Mouse (Mus musculus): ENCODE data around the gene Slc35a2.
"Not testable (repeated sequence)": the region's sequence is repeated elsewhere in the genome, so short reads cannot be mapped to it uniquely, and the experiment has no call there.

Gene Slc35a2

GRCm38 (mm10) chrX:7879819-7880218 lies 4.0 kb upstream of the Slc35a2 start:
- TF ChIP-seq CTCF (conservative IDR thresholded peaks at IDR 0.05; ENCODE audit: low read length) (peak; percentile 34), NANOG (IDR thresholded peaks at IDR 0.05; ENCODE audit: borderline replicate concordance, low read length) (no peak), POU5F1 (IDR thresholded peaks at IDR 0.05; ENCODE audit: borderline replicate concordance, low read length) (no peak)

GRCm38 (mm10) chrX:7898211-7898610 lies 14.4 kb downstream of the Slc35a2 start:
- H3K27me3 ChIP-seq (ENCODE audit: insufficient read depth, low read length): no peaks in the 10 kb centered on the region
- peak overlapping the region; percentile 86 for H3K4me3 ChIP-seq (replicated peaks; ENCODE audit: low read length)
- peaks cover 37% of the 10 kb centered on the region for H3K36me3 ChIP-seq (ENCODE audit: insufficient read depth, low read length)
- no peaks in the 10 kb centered on the region for H3K9me3 ChIP-seq (ENCODE audit: low read length)
- TF ChIP-seq CTCF (conservative IDR thresholded peaks at IDR 0.05; ENCODE audit: low read length): no peak
- no peak for TF ChIP-seq NANOG (IDR thresholded peaks at IDR 0.05; ENCODE audit: borderline replicate concordance, low read length)
- TF ChIP-seq POU5F1 (IDR thresholded peaks at IDR 0.05; ENCODE audit: borderline replicate concordance, low read length): no peak
- H3K4me1 ChIP-seq (replicated peaks; ENCODE audit: low read depth, low read length): peaks cover 3% of the 10 kb centered on the region; the same call in 1 of the 2 replicates

More at GRCm38 (mm10) chrX:7879819-7880218, 4.0 kb upstream of the Slc35a2 start:
- H3K36me3 ChIP-seq (ENCODE audit: insufficient read depth, low read length): peaks cover 19% of the 10 kb centered on the region
- H3K27me3 ChIP-seq (ENCODE audit: insufficient read depth, low read length): no peaks in the 10 kb centered on the region
- H3K9me3 ChIP-seq (ENCODE audit: low read length): no peaks in the 10 kb centered on the region
- peaks cover 31% of the 10 kb centered on the region for H3K4me1 ChIP-seq (replicated peaks; ENCODE audit: low read depth, low read length)
- peak overlapping the region; percentile 88 for H3K4me3 ChIP-seq (replicated peaks; ENCODE audit: low read length)

- Histone ChIP-seq H3K4me1 (replicated peaks; ENCODE audit: low read depth, low read length) (peaks cover 3% of the 10 kb centered on the region; the same call in 1 of the 2 replicates), H3K36me3 (ENCODE audit: insufficient read depth, low read length) (peaks cover 37% of the 10 kb centered on the region), H3K4me3 (replicated peaks; ENCODE audit: low read length) (peak within 1 kb of the TSS; percentile 86), H3K27me3 (ENCODE audit: insufficient read depth, low read length) (no peaks in the 10 kb centered on the region), H3K9me3 (ENCODE audit: low read length) (no peaks in the 10 kb centered on the region)
- TF ChIP-seq CTCF (conservative IDR thresholded peaks at IDR 0.05; ENCODE audit: low read length) (no peak), POU5F1 (IDR thresholded peaks at IDR 0.05; ENCODE audit: borderline replicate concordance, low read length) (no peak), NANOG (IDR thresholded peaks at IDR 0.05; ENCODE audit: borderline replicate concordance, low read length) (no peak)
Measured at GRCm38 (mm10) chrX:7898880-7899874, 15.3 kb downstream of the Slc35a2 start, which contains the start of the genes Pqbp1 and Timm17b. Pqbp1 (minus strand) TSS chrX:7899269. Timm17b (plus strand) TSS chrX:7899357.

- Histone ChIP-seq H3K4me1 (replicated peaks; ENCODE audit: low read depth, low read length) (peaks cover 15% of the 10 kb centered on the region; the same call in 1 of the 2 replicates), H3K4me3 (replicated peaks; ENCODE audit: low read length) (no peak overlapping the region), H3K27me3 (ENCODE audit: insufficient read depth, low read length) (no peaks in the 10 kb centered on the region), H3K36me3 (ENCODE audit: insufficient read depth, low read length) (peaks cover 20% of the 10 kb centered on the region), H3K9me3 (ENCODE audit: low read length) (no peaks in the 10 kb centered on the region)
- TF ChIP-seq NANOG (IDR thresholded peaks at IDR 0.05; ENCODE audit: borderline replicate concordance, low read length) (no peak), CTCF (conservative IDR thresholded peaks at IDR 0.05; ENCODE audit: low read length) (no peak), POU5F1 (IDR thresholded peaks at IDR 0.05; ENCODE audit: borderline replicate concordance, low read length) (no peak)
Measured at GRCm38 (mm10) chrX:7904441-7904840, 20.6 kb downstream of the Slc35a2 start.

GRCm38 (mm10) chrX:7907735-7908134 lies 23.9 kb downstream of the Slc35a2 start, which contains the start of gene Gm10491:
Gm10491 (minus strand) TSS chrX:7907835.
- Histone ChIP-seq H3K9me3 (ENCODE audit: low read length) (no peaks in the 10 kb centered on the region), H3K36me3 (ENCODE audit: insufficient read depth, low read length) (peaks cover 16% of the 10 kb centered on the region), H3K4me1 (replicated peaks; ENCODE audit: low read depth, low read length) (peaks cover 37% of the 10 kb centered on the region), H3K4me3 (replicated peaks; ENCODE audit: low read length) (no peak within 1 kb of the TSS), H3K27me3 (ENCODE audit: insufficient read depth, low read length) (no peaks in the 10 kb centered on the region)
- TF ChIP-seq POU5F1 (IDR thresholded peaks at IDR 0.05; ENCODE audit: borderline replicate concordance, low read length) (no peak), CTCF (conservative IDR thresholded peaks at IDR 0.05; ENCODE audit: low read length) (no peak), NANOG (IDR thresholded peaks at IDR 0.05; ENCODE audit: borderline replicate concordance, low read length) (no peak)

GRCm38 (mm10) chrX:7909242-7909641 lies 25.4 kb downstream of the Slc35a2 start, which contains the start of gene Gm10490:
Gm10490 (plus strand) TSS chrX:7909542.
- H3K27me3 ChIP-seq (ENCODE audit: insufficient read depth, low read length); H3K36me3 ChIP-seq (ENCODE audit: insufficient read depth, low read length); H3K4me3 ChIP-seq (replicated peaks; ENCODE audit: low read length); H3K9me3 ChIP-seq (ENCODE audit: low read length): not testable (repeated sequence)
- H3K4me1 ChIP-seq (replicated peaks; ENCODE audit: low read depth, low read length): peaks cover 43% of the 10 kb centered on the region

GRCm38 (mm10) chrX:7910473-7910872 lies 26.6 kb downstream of the Slc35a2 start:
- TF ChIP-seq NANOG (IDR thresholded peaks at IDR 0.05; ENCODE audit: borderline replicate concordance, low read length) (no peak), POU5F1 (IDR thresholded peaks at IDR 0.05; ENCODE audit: borderline replicate concordance, low read length) (no peak), CTCF (conservative IDR thresholded peaks at IDR 0.05; ENCODE audit: low read length) (no peak)
- Histone ChIP-seq H3K4me1 (replicated peaks; ENCODE audit: low read depth, low read length) (peaks cover 43% of the 10 kb centered on the region), H3K9me3 (ENCODE audit: low read length) (no peaks in the 10 kb centered on the region), H3K27me3 (ENCODE audit: insufficient read depth, low read length) (no peaks in the 10 kb centered on the region), H3K4me3 (replicated peaks; ENCODE audit: low read length) (no peak overlapping the region), H3K36me3 (ENCODE audit: insufficient read depth, low read length) (peaks cover 9% of the 10 kb centered on the region)

GRCm38 (mm10) chrX:7915669-7916068 lies 31.8 kb downstream of the Slc35a2 start:
- not testable (repeated sequence) for H3K36me3 ChIP-seq (ENCODE audit: insufficient read depth, low read length); H3K9me3 ChIP-seq (ENCODE audit: low read length); H3K4me3 ChIP-seq (replicated peaks; ENCODE audit: low read length); H3K27me3 ChIP-seq (ENCODE audit: insufficient read depth, low read length)
- TF ChIP-seq CTCF (conservative IDR thresholded peaks at IDR 0.05; ENCODE audit: low read length): 0 out of 2 replicates have a peak, but pooled peaks have one; percentile 15
- peaks cover 45% of the 10 kb centered on the region for H3K4me1 ChIP-seq (replicated peaks; ENCODE audit: low read depth, low read length)

Measured in E14TG2a.4 (cell line).